Mouse (Mus musculus): ENCODE measurements around the gene Acap2. TPM values are rescaled to one million over a fixed set of nuclear protein-coding genes. Genes with fewer than 3 reads are reported as not detected.

Gene Acap2
- 11.2 TPM for polyA plus RNA-seq (2014; fragmentation: Illumina TruSeq; extraction: RNeasy Lipid Tissue Mini Kit (QIAGEN cat#74804); ENCODE audit: low read depth, low replicate concordance)

GRCm38 (mm10) chr16:31200790-31201567 is at the start of gene Acap2:
Gene Acap2 (minus strand): TSS chr16:31201245.

GRCm38 (mm10) chr16:31081125-31081664 is 119.8 kb downstream of the Acap2 start, which contains the start of gene Xxylt1:
Gene Xxylt1 (minus strand): TSS chr16:31081432.

Other genes with a start within 250 kb of the Acap2 start
- gene Xxylt1, start 119.8 kb downstream of the Acap2 start, polyA plus RNA-seq (2014; fragmentation: Illumina TruSeq; extraction: RNeasy Lipid Tissue Mini Kit (QIAGEN cat#74804); ENCODE audit: low read depth, low replicate concordance): 1.7 TPM
- 59.0 TPM for gene Ppp1r2, start 74.0 kb upstream of the Acap2 start, polyA plus RNA-seq (2014; fragmentation: Illumina TruSeq; extraction: RNeasy Lipid Tissue Mini Kit (QIAGEN cat#74804); ENCODE audit: low read depth, low replicate concordance)
- gene Apod, start 113.6 kb upstream of the Acap2 start, polyA plus RNA-seq (2014; fragmentation: Illumina TruSeq; extraction: RNeasy Lipid Tissue Mini Kit (QIAGEN cat#74804); ENCODE audit: low read depth, low replicate concordance): not detected
- gene Bdh1, start 221.0 kb upstream of the Acap2 start, polyA plus RNA-seq (2014; fragmentation: Illumina TruSeq; extraction: RNeasy Lipid Tissue Mini Kit (QIAGEN cat#74804); ENCODE audit: low read depth, low replicate concordance): 53.1 TPM